Mouse (Mus musculus) urinary bladder, postnatal 25 days (tissue): ENCODE data around the gene Kazn.

Source experiments
- DNase-seq: peaks from one replicate; pipeline ENCODE4 v3.0.0; 2022; ENCODE audit warnings: low spot score

Kazn gene

GRCm38 (mm10) chr4:142239240-142240126 is at the start of gene Kazn:
TSS of gene Kazn (minus strand) at chr4:142239401.
- peak; percentile 90 for DNase-seq

- no peak for DNase-seq
Measured at GRCm38 (mm10) chr4:142285471-142285870, 46.3 kb upstream of the Kazn start.

- no peak for DNase-seq
Measured at GRCm38 (mm10) chr4:142283867-142284266, 44.7 kb upstream of the Kazn start.

- DNase-seq: no peak
Measured at GRCm38 (mm10) chr4:142278197-142278575, 39.0 kb upstream of the Kazn start.

- no peak for DNase-seq
Measured at GRCm38 (mm10) chr4:142277481-142278196, 38.4 kb upstream of the Kazn start.

- no peak for DNase-seq
Measured at GRCm38 (mm10) chr4:142275242-142275641, 36.0 kb upstream of the Kazn start.

- no peak for DNase-seq
Measured at GRCm38 (mm10) chr4:142274441-142275234, 35.4 kb upstream of the Kazn start.

GRCm38 (mm10) chr4:142271506-142271905 is 32.3 kb upstream of the Kazn start:
- DNase-seq: no peak

- no peak for DNase-seq
Measured at GRCm38 (mm10) chr4:142267832-142268231, 28.6 kb upstream of the Kazn start.

GRCm38 (mm10) chr4:142267348-142267819 is 28.2 kb upstream of the Kazn start:
- no peak for DNase-seq

GRCm38 (mm10) chr4:142264335-142264734 is 25.1 kb upstream of the Kazn start:
- no peak for DNase-seq

GRCm38 (mm10) chr4:142261725-142262124 is 22.5 kb upstream of the Kazn start:
- DNase-seq: no peak

GRCm38 (mm10) chr4:142258730-142259129 is 19.5 kb upstream of the Kazn start:
- no peak for DNase-seq

GRCm38 (mm10) chr4:142254088-142254487 is 14.9 kb upstream of the Kazn start:
- no peak for DNase-seq

GRCm38 (mm10) chr4:142251471-142252354 is 12.5 kb upstream of the Kazn start:
- no peak for DNase-seq

GRCm38 (mm10) chr4:142250054-142250453 is 10.9 kb upstream of the Kazn start:
- DNase-seq: no peak

- peak; percentile 54 for DNase-seq
Measured at GRCm38 (mm10) chr4:142249401-142249800, 10.2 kb upstream of the Kazn start.

- peak; percentile 84 for DNase-seq
Measured at GRCm38 (mm10) chr4:142248426-142248825, 9.2 kb upstream of the Kazn start.

GRCm38 (mm10) chr4:142246698-142247097 is 7.5 kb upstream of the Kazn start:
- DNase-seq: no peak

- no peak for DNase-seq
Measured at GRCm38 (mm10) chr4:142244641-142245040, 5.4 kb upstream of the Kazn start.

- no peak for DNase-seq
Measured at GRCm38 (mm10) chr4:142242750-142243383, 3.7 kb upstream of the Kazn start.
